Mouse (Mus musculus): Measurements from ENCODE around the gene Sec11a. TPM values are rescaled to one million over a fixed set of nuclear protein-coding genes. Genes with fewer than 3 reads are reported as not detected.

Sec11a gene
- polyA plus RNA-seq, 1 experiment from 2014 or later = 142 TPM

DNA sequence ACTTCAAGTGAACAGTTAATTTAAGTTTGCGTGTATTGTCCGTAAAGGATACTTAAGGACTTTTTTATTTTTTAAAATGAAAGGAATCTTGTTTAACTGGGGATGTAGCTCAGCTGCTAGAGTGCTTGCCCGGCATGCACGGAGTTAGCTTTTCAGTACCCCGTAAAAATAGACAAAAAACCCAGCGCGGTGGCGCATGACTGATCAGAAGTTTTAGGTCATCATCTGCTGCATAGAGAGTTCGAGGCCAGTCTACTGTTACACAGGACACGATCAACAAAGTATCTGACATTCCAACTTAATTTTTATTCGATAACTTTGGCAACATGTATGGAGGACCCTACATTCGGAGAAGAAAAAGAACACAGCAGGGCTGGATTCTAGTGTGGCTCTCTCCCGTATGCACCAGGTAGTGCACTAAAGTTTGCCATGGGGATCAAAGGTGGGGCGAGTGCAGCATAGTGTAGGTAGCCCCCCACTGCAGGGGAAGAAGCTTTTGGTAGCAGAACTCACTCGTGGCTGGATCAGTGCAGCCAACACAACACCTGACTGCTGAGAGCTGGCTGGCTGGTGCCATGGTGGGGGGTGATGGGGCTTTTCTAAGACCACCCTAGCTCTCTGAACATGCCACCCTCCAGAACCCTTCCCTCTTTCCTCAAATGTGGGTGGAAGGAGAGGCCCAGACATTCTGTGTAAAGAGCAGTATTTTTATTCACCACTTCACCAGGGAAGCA, 45.9 kb downstream of the Sec11a start:
- TF ChIP-seq CTCF (IDR thresholded peaks at IDR 0.05; ENCODE audit: low read depth) = no peak
- peak overlapping the region; percentile 65 for H3K9ac ChIP-seq (ENCODE audit: low read depth, low read length)
- no peaks in the 10 kb centered on the region for H3K27me3 ChIP-seq (replicated peaks; ENCODE audit: control insufficient read depth, insufficient read depth, low read length)
- peak; percentile 3; the same call in 1 of the 2 replicates for ATAC-seq
- H3K4me3 ChIP-seq (ENCODE audit: low read depth, low read length) = peak overlapping the region; percentile 76
- no peaks in the 10 kb centered on the region for H3K9me3 ChIP-seq (ENCODE audit: control insufficient read depth)
- 0 out of 2 replicates have a peak, but pooled peaks cover 2% of the 10 kb centered on the region for H3K4me1 ChIP-seq (replicated peaks; ENCODE audit: control insufficient read depth, insufficient read depth, low read length)
- 28% methylated on average over 15 of the region's 15 CpGs for WGBS
- peak overlapping the region; percentile 63 for H3K27ac ChIP-seq (ENCODE audit: low read depth, low read length)
- peaks cover 19% of the 10 kb centered on the region; the same call in 1 of the 2 replicates for H3K36me3 ChIP-seq (ENCODE audit: control insufficient read depth, insufficient read depth)
- peak overlapping the region; percentile 80 for H3K4me2 ChIP-seq (replicated peaks; ENCODE audit: low read depth)

DNA sequence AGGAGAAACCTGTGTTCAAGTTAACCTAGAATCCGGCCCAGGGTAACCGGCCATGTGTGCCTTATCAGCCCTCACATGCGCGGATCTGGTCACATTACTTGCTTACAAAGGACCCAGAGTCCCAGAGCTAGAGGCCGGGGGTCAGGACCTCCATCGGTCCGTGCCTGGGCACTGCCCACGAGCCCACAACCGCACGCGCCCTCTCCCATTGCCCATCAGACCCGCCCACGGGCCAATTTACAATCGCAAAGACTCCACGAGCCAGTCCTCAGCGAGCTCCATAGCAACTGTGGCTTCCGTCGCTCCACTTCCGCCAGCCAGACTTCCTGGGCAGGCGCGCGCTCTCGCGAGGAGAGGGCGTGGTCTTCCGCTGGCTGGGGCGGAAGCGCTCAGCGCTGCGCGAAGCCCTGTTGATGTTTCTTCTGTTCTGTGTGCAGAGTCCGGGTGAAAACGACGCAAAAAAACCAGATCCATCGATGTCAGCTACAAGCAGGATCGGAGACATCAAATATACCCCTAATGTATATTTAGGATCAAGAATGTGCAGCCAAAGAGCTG, 46.6 kb downstream of the Sec11a start, which contains the start of gene Wdr73:
Wdr73 (minus strand) TSS at position 326 of the 558 bp plus-strand sequence.
- H3K27ac ChIP-seq (ENCODE audit: low read depth, low read length) = peak within 1 kb of the TSS; percentile 63
- H3K4me2 ChIP-seq (replicated peaks; ENCODE audit: low read depth) = peak within 1 kb of the TSS; percentile 80
- TF ChIP-seq CTCF (IDR thresholded peaks at IDR 0.05; ENCODE audit: low read depth) = no peak
- peak within 1 kb of the TSS; percentile 65 for H3K9ac ChIP-seq (ENCODE audit: low read depth, low read length)
- ATAC-seq = peak; percentile 92
- H3K4me1 ChIP-seq (replicated peaks; ENCODE audit: control insufficient read depth, insufficient read depth, low read length) = 0 out of 2 replicates have a peak, but pooled peaks cover 2% of the 10 kb centered on the region
- peaks cover 21% of the 10 kb centered on the region; the same call in 1 of the 2 replicates for H3K36me3 ChIP-seq (ENCODE audit: control insufficient read depth, insufficient read depth)
- no peaks in the 10 kb centered on the region for H3K27me3 ChIP-seq (replicated peaks; ENCODE audit: control insufficient read depth, insufficient read depth, low read length)
- no peaks in the 10 kb centered on the region for H3K9me3 ChIP-seq (ENCODE audit: control insufficient read depth)
- H3K4me3 ChIP-seq (ENCODE audit: low read depth, low read length) = peak within 1 kb of the TSS; percentile 76
- under 1% methylated on average over 36 of the region's 36 CpGs for WGBS

DNA sequence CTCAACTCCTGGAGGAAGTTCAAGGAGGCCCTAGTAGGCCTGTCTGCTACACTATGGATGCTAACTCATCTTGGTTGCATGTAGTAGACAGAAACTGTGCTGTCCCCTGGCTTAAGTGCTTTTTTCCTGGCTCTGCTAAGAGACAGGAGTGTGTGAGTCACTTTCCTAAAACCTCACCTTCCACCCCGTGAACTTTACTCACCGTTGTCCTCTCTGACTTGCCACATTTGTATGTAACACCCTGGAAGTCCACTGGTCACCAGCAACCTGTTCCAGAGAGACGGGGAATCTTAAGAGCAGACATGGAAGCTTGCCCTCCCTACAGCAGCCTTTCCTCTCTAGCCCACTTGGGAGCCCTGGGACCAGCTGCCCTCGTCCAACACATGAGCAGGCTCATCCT, 49.9 kb downstream of the Sec11a start:
- Histone ChIP-seq H3K9me3 (ENCODE audit: control insufficient read depth) (no peaks in the 10 kb centered on the region), H3K36me3 (ENCODE audit: control insufficient read depth, insufficient read depth) (peaks cover 45% of the 10 kb centered on the region), H3K27ac (ENCODE audit: low read depth, low read length) (no peak overlapping the region), H3K4me3 (ENCODE audit: low read depth, low read length) (no peak overlapping the region), H3K9ac (ENCODE audit: low read depth, low read length) (no peak overlapping the region), H3K27me3 (replicated peaks; ENCODE audit: control insufficient read depth, insufficient read depth, low read length) (no peaks in the 10 kb centered on the region), H3K4me1 (replicated peaks; ENCODE audit: control insufficient read depth, insufficient read depth, low read length) (no peaks in the 10 kb centered on the region), H3K4me2 (replicated peaks; ENCODE audit: low read depth) (no peak overlapping the region)
- no peak for ATAC-seq
- no peak for TF ChIP-seq CTCF (IDR thresholded peaks at IDR 0.05; ENCODE audit: low read depth)
- 84% methylated on average over 4 of the region's 4 CpGs for WGBS

DNA sequence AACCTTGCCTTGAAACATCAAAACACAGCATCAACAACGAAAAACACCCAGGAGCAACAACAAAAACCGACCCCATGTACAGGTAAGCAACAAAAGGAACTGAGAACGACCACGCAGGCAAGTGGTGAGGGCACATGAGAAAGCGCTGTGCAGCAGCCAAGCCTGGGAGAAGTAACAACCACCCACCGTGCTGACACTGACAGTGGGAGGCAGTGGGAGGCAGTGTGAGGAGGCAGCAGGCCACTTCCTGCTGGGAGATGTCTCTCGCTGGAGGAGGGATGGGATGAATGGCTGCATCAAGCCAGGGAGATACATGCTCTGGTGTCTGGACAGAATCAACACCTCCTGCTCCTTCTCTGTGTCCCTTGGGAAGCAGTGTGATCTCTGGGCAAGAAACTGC, 50.4 kb downstream of the Sec11a start:
- no peak for TF ChIP-seq CTCF (IDR thresholded peaks at IDR 0.05; ENCODE audit: low read depth)
- peaks cover 51% of the 10 kb centered on the region for H3K36me3 ChIP-seq (ENCODE audit: control insufficient read depth, insufficient read depth)

DNA sequence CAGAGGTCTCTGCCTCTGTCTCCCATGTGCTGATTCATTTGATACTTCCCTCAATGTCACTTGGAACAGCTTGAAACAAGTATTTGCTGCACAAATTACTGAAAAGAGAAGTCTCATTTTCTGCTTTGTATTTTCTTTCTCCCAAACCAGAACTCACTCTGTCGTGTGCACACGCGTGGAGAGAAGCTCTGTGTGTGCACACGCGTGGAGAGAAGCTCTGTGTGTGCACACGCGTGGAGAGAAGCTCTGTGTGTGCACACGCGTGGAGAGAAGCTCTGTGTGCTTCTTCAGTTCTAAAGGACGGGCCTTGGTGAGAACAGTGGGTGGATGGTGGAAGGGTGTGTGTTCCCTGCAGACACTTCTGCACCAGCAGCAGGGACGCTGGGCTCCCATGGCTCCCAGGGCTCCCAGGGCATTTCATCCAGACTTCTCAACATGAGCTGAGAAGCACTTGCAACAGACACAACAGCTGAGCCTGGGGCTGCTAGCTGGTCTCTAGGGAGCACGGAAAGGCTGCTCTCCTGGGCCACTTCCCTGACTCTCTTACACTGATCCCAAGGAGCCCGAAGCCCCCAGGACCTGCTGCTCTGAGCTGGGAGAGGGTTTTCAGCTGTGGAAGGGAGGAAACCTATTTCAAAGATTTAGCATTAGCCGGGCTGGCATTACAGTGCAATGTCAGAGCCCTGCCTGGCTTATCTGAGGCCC, 52.6 kb downstream of the Sec11a start:
- H3K27ac ChIP-seq (ENCODE audit: low read depth, low read length) = no peak overlapping the region
- peaks cover 65% of the 10 kb centered on the region for H3K36me3 ChIP-seq (ENCODE audit: control insufficient read depth, insufficient read depth)
- no peaks in the 10 kb centered on the region for H3K9me3 ChIP-seq (ENCODE audit: control insufficient read depth)
- H3K4me2 ChIP-seq (replicated peaks; ENCODE audit: low read depth) = no peak overlapping the region
- H3K9ac ChIP-seq (ENCODE audit: low read depth, low read length) = no peak overlapping the region
- no peak overlapping the region for H3K4me3 ChIP-seq (ENCODE audit: low read depth, low read length)
- H3K27me3 ChIP-seq (replicated peaks; ENCODE audit: control insufficient read depth, insufficient read depth, low read length) = no peaks in the 10 kb centered on the region
- WGBS = 93% methylated on average over 14 of the region's 14 CpGs
- ATAC-seq = no peak
- no peak for TF ChIP-seq CTCF (IDR thresholded peaks at IDR 0.05; ENCODE audit: low read depth)
- H3K4me1 ChIP-seq (replicated peaks; ENCODE audit: control insufficient read depth, insufficient read depth, low read length) = no peaks in the 10 kb centered on the region

More for the DNA sequence above, 50.4 kb downstream of the Sec11a start:
- Histone ChIP-seq H3K4me3 (ENCODE audit: low read depth, low read length) (no peak overlapping the region), H3K9ac (ENCODE audit: low read depth, low read length) (no peak overlapping the region), H3K4me1 (replicated peaks; ENCODE audit: control insufficient read depth, insufficient read depth, low read length) (no peaks in the 10 kb centered on the region), H3K27me3 (replicated peaks; ENCODE audit: control insufficient read depth, insufficient read depth, low read length) (no peaks in the 10 kb centered on the region), H3K4me2 (replicated peaks; ENCODE audit: low read depth) (no peak overlapping the region), H3K27ac (ENCODE audit: low read depth, low read length) (no peak overlapping the region), H3K9me3 (ENCODE audit: control insufficient read depth) (no peaks in the 10 kb centered on the region)
- 91% methylated on average over 7 of the region's 7 CpGs for WGBS
- no peak for ATAC-seq

DNA sequence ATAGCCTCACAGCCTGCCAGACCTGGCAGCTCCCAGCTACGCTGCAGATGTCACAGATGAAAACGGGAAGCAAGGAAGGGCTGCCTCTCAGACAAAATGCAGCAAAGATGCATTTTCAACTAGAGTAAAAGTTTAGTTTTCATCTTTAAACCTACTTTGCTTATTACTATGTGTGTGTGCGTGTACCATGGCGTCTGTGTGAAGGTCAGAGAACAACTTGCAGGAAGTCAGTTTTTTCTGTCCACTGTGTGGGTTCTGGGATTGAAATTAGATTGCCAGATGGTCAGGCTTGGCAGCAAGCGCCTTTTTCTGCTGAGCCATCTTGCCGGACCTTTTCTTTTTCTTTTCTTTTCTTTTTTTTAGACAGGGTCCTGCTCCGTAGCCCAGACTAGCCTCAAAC, 53.4 kb downstream of the Sec11a start:
- H3K27ac ChIP-seq (ENCODE audit: low read depth, low read length) = no peak overlapping the region
- H3K9me3 ChIP-seq (ENCODE audit: control insufficient read depth) = no peaks in the 10 kb centered on the region
- ATAC-seq = no peak
- peaks cover 65% of the 10 kb centered on the region for H3K36me3 ChIP-seq (ENCODE audit: control insufficient read depth, insufficient read depth)
- H3K27me3 ChIP-seq (replicated peaks; ENCODE audit: control insufficient read depth, insufficient read depth, low read length) = no peaks in the 10 kb centered on the region
- no peak overlapping the region for H3K4me2 ChIP-seq (replicated peaks; ENCODE audit: low read depth)
- H3K9ac ChIP-seq (ENCODE audit: low read depth, low read length) = no peak overlapping the region
- TF ChIP-seq CTCF (IDR thresholded peaks at IDR 0.05; ENCODE audit: low read depth) = no peak
- 85% methylated on average over 7 of the region's 7 CpGs for WGBS
- H3K4me1 ChIP-seq (replicated peaks; ENCODE audit: control insufficient read depth, insufficient read depth, low read length) = no peaks in the 10 kb centered on the region
- no peak overlapping the region for H3K4me3 ChIP-seq (ENCODE audit: low read depth, low read length)

Measured in intestine, postnatal 0 days (tissue).